23 mouse cellular contexts compared by ENCODE assay signal in the genomic region with DNA sequence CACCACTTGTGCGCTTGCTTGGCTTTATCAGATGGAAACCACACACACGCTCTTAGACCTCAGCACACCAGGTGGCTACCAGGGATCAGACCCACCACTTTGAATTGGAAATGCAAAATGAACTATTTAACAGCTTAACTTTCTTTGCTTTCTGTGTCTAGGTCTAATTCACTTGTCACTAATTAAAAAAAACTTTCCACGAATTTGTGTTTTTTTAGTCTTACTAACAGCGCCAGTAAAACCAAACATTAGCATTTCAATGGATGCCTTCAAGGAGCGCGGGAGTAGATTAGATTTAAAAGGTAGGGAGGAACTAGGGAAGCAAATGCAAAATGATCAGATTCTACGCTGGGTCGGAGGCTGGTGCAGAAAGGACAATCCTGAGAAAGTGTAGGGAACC. TPM values are rescaled to one million over a fixed set of nuclear protein-coding genes. Genes with fewer than 3 reads are reported as not detected.
A peak's percentile ranks its signal among the peaks of the same experiment; 100 is the strongest.
DNase-seq lines count a peak whose midpoint lies in the region; ATAC-seq and TF ChIP-seq lines count a peak whose summit lies in the region.
"Had no signal": no experiment of that assay in that cellular context is flagged by ENCODE, and none has a peak within 500 bp of the region (broad histone marks: within the 10 kb centered on the region; RNA-seq: fewer than 3 reads in every experiment).

No protein-coding gene starts in this region.

- peaks cover 2% of the 10 kb centered on the region; the same call in 1 of the 2 replicates for H3K4me1 ChIP-seq in forebrain, embryonic 11.5 days (replicated peaks; ENCODE audit: control insufficient read depth, insufficient read depth, low read length)
- no peaks in the 10 kb centered on the region for H3K4me1 ChIP-seq in forebrain, postnatal 0 days (ENCODE audit: insufficient read depth)
- peaks cover 0 to 4% of the 10 kb centered on the region in 2 experiments; a peak in 2 of 4 replicates for H3K4me1 ChIP-seq in heart, embryonic 14.5 days (ENCODE audit: control insufficient read depth in 2 of 2, insufficient read depth in 2 of 2, low read length in 2 of 2)
- H3K4me1 ChIP-seq in midbrain, embryonic 11.5 days (ENCODE audit: control insufficient read depth, insufficient read depth, low read length): peaks cover 4% of the 10 kb centered on the region; the same call in 1 of the 2 replicates
- H3K4me1 ChIP-seq in midbrain, embryonic 14.5 days (ENCODE audit: control insufficient read depth, insufficient read depth, low read length): no peaks in the 10 kb centered on the region
- H3K4me1 ChIP-seq in embryonic facial prominence, embryonic 10.5 days: peaks cover 5% of the 10 kb centered on the region; the same call in 1 of the 2 replicates
- H3K4me1 ChIP-seq: hindbrain, embryonic 13.5 days; intestine, embryonic 15.5 days; midbrain, embryonic 15.5 days had no signal

- H3K4me3 ChIP-seq in forebrain, embryonic 11.5 days (ENCODE audit: low read depth, low read length): no peak overlapping the region
- no peak overlapping the region for H3K4me3 ChIP-seq in forebrain, postnatal 0 days (ENCODE audit: low read depth, low read length)
- no peak overlapping the region for H3K4me3 ChIP-seq in heart, embryonic 14.5 days (ENCODE audit: control insufficient read depth in 1 of 2, insufficient read depth in 1 of 2, low read depth in 1 of 2, low read length in 2 of 2)
- H3K4me3 ChIP-seq in midbrain, embryonic 11.5 days (ENCODE audit: low read depth, low read length): no peak overlapping the region
- no peak overlapping the region for H3K4me3 ChIP-seq in midbrain, embryonic 14.5 days (replicated peaks; ENCODE audit: low read depth, low read length)
- H3K4me3 ChIP-seq in embryonic facial prominence, embryonic 10.5 days: no peak overlapping the region
- H3K4me3 ChIP-seq: hindbrain, embryonic 13.5 days; intestine, embryonic 15.5 days; midbrain, embryonic 15.5 days had no signal

- H3K27me3 ChIP-seq in forebrain, embryonic 11.5 days (ENCODE audit: control insufficient read depth, insufficient read depth, low read length): no peaks in the 10 kb centered on the region
- H3K27me3 ChIP-seq in forebrain, postnatal 0 days (ENCODE audit: insufficient read depth, low read length): no peaks in the 10 kb centered on the region
- no peaks in the 10 kb centered on the region for H3K27me3 ChIP-seq in heart, embryonic 14.5 days (ENCODE audit: control insufficient read depth, insufficient read depth, low read length)
- H3K27me3 ChIP-seq in midbrain, embryonic 11.5 days (ENCODE audit: control insufficient read depth, insufficient read depth, low read length): no peaks in the 10 kb centered on the region
- no peaks in the 10 kb centered on the region for H3K27me3 ChIP-seq in midbrain, embryonic 14.5 days (ENCODE audit: control insufficient read depth, insufficient read depth, low read length)
- H3K27me3 ChIP-seq in embryonic facial prominence, embryonic 10.5 days (replicated peaks; ENCODE audit: low read depth, poor library complexity, severe bottlenecking): no peaks in the 10 kb centered on the region
- H3K27me3 ChIP-seq: hindbrain, embryonic 13.5 days; intestine, embryonic 15.5 days; midbrain, embryonic 15.5 days had no signal

- 0 out of 2 replicates have a peak, but pooled peaks have one; percentile 49 for ATAC-seq in forebrain, embryonic 11.5 days (replicated peaks; ENCODE audit: low FRiP score)
- ATAC-seq in forebrain, postnatal 0 days: no peak
- no peak for ATAC-seq in heart, embryonic 14.5 days (ENCODE audit: insufficient number of reproducible peaks, insufficient read depth, low FRiP score, low read depth)
- ATAC-seq in midbrain, embryonic 11.5 days (ENCODE audit: low FRiP score): no peak
- ATAC-seq in midbrain, embryonic 14.5 days (ENCODE audit: low FRiP score, low TSS enrichment): no peak
- ATAC-seq in monocyte, adult 5-6 weeks (replicated peaks; ENCODE audit: insufficient number of reproducible peaks, low FRiP score, low TSS enrichment, poor library complexity, severe bottlenecking): no peak
- ATAC-seq: intestine, embryonic 15.5 days; liver, postnatal 0 days; midbrain, embryonic 15.5 days had no signal

- no peak overlapping the region for H3K27ac ChIP-seq in forebrain, embryonic 11.5 days (ENCODE audit: low read depth, low read length)
- no peak overlapping the region for H3K27ac ChIP-seq in forebrain, postnatal 0 days (ENCODE audit: low read depth, low read length)
- H3K27ac ChIP-seq in heart, embryonic 14.5 days (replicated peaks in 1 of 2; ENCODE audit: control insufficient read depth in 1 of 2, insufficient read depth in 1 of 2, low read depth in 2 of 2, low read length in 2 of 2): peak overlapping the region; percentile 21 to 57; a peak in 2 of 4 replicates
- H3K27ac ChIP-seq in midbrain, embryonic 11.5 days (ENCODE audit: low read depth, low read length): no peak overlapping the region
- H3K27ac ChIP-seq in midbrain, embryonic 14.5 days (replicated peaks; ENCODE audit: low read depth, low read length): no peak overlapping the region
- no peak overlapping the region for H3K27ac ChIP-seq in embryonic facial prominence, embryonic 10.5 days (replicated peaks)
- H3K27ac ChIP-seq: hindbrain, embryonic 13.5 days; intestine, embryonic 15.5 days; midbrain, embryonic 15.5 days had no signal

- H3K4me2 ChIP-seq in forebrain, embryonic 11.5 days (ENCODE audit: low read depth, low read length, severe bottlenecking): 0 out of 2 replicates have a peak overlapping the region, but pooled peaks have one; percentile 1
- H3K4me2 ChIP-seq in forebrain, postnatal 0 days (ENCODE audit: low read depth): no peak overlapping the region
- H3K4me2 ChIP-seq in heart, embryonic 14.5 days (ENCODE audit: low read length): peak overlapping the region; percentile 51
- H3K4me2 ChIP-seq in midbrain, embryonic 11.5 days: peak overlapping the region; percentile 10; the same call in 1 of the 2 replicates
- H3K4me2 ChIP-seq in midbrain, embryonic 14.5 days (ENCODE audit: low read length): no peak overlapping the region
- H3K4me2 ChIP-seq: hindbrain, embryonic 13.5 days; intestine, embryonic 15.5 days; midbrain, embryonic 15.5 days had no signal

- no peak for DNase-seq in forebrain, embryonic 11.5 days (ENCODE audit: low spot score)
- DNase-seq in forebrain, postnatal 0 days: no peak
- no peak for DNase-seq in heart, adult 18-20 months
- peak; percentile 84 for DNase-seq in midbrain, embryonic 11.5 days (ENCODE audit: low spot score, missing footprints)
- no peak for DNase-seq in midbrain, embryonic 14.5 days
- DNase-seq in embryonic facial prominence, embryonic 10.5 days (ENCODE audit: low spot score): no peak
- DNase-seq: adrenal gland, postnatal 36 days; cerebellum, adult 18-20 months; cerebellum, postnatal 36 days; kidney, postnatal 36 days; left cerebral cortex, postnatal 4 days; liver, postnatal 0 days; lung, postnatal 14 days; right cerebral cortex, postnatal 14 days; spleen, adult 18-20 months; thymus, postnatal 36 days had no signal

- TF ChIP-seq CTCF in forebrain, postnatal 0 days (IDR thresholded peaks at IDR 0.05; ENCODE audit: low read depth): no peak

- 15% methylated on average over 8 of the region's 8 CpGs for WGBS in forebrain, embryonic 11.5 days
- WGBS in forebrain, postnatal 0 days: 10% methylated on average over 8 of the region's 8 CpGs
- 43% methylated on average over 8 of the region's 8 CpGs for WGBS in heart, embryonic 14.5 days
- WGBS in midbrain, embryonic 11.5 days: 17% methylated on average over 8 of the region's 8 CpGs
- 18% methylated on average over 8 of the region's 8 CpGs for WGBS in midbrain, embryonic 14.5 days
- WGBS in embryonic facial prominence, embryonic 10.5 days: 31% methylated on average over 8 of the region's 8 CpGs

- no peak overlapping the region for H3K9ac ChIP-seq in forebrain, embryonic 11.5 days (ENCODE audit: low read length)
- H3K9ac ChIP-seq in forebrain, postnatal 0 days: no peak overlapping the region
- peak overlapping the region; percentile 16; the same call in 1 of the 2 replicates for H3K9ac ChIP-seq in heart, embryonic 14.5 days (ENCODE audit: low read length)
- H3K9ac ChIP-seq in midbrain, embryonic 11.5 days (ENCODE audit: low read length): no peak overlapping the region
- no peak overlapping the region for H3K9ac ChIP-seq in midbrain, embryonic 14.5 days (replicated peaks; ENCODE audit: low read length)
- H3K9ac ChIP-seq: hindbrain, embryonic 13.5 days; intestine, embryonic 15.5 days; liver, postnatal 0 days; midbrain, embryonic 15.5 days had no signal

- H3K36me3 ChIP-seq in forebrain, embryonic 11.5 days (ENCODE audit: control insufficient read depth, insufficient read depth, low read length): no peaks in the 10 kb centered on the region
- no peaks in the 10 kb centered on the region for H3K36me3 ChIP-seq in forebrain, postnatal 0 days (ENCODE audit: insufficient read depth)
- no peaks in the 10 kb centered on the region for H3K36me3 ChIP-seq in heart, embryonic 14.5 days (ENCODE audit: control insufficient read depth, insufficient read depth, low read length)
- no peaks in the 10 kb centered on the region for H3K36me3 ChIP-seq in midbrain, embryonic 11.5 days (ENCODE audit: control insufficient read depth, insufficient read depth, low read length)
- no peaks in the 10 kb centered on the region for H3K36me3 ChIP-seq in midbrain, embryonic 14.5 days (ENCODE audit: control insufficient read depth, insufficient read depth, low read length)
- no peaks in the 10 kb centered on the region for H3K36me3 ChIP-seq in embryonic facial prominence, embryonic 10.5 days (replicated peaks)
- H3K36me3 ChIP-seq: hindbrain, embryonic 13.5 days; intestine, embryonic 15.5 days; midbrain, embryonic 15.5 days had no signal

- H3K9me3 ChIP-seq in forebrain, embryonic 11.5 days (ENCODE audit: control insufficient read depth, low read length): no peaks in the 10 kb centered on the region
- no peaks in the 10 kb centered on the region for H3K9me3 ChIP-seq in forebrain, postnatal 0 days (ENCODE audit: low read length)
- H3K9me3 ChIP-seq in heart, embryonic 14.5 days (ENCODE audit: control insufficient read depth, low read length): no peaks in the 10 kb centered on the region
- no peaks in the 10 kb centered on the region for H3K9me3 ChIP-seq in midbrain, embryonic 11.5 days (ENCODE audit: control insufficient read depth, low read length)
- no peaks in the 10 kb centered on the region for H3K9me3 ChIP-seq in midbrain, embryonic 14.5 days (ENCODE audit: control insufficient read depth, low read length)
- H3K9me3 ChIP-seq in embryonic facial prominence, embryonic 10.5 days: no peaks in the 10 kb centered on the region
- H3K9me3 ChIP-seq: hindbrain, embryonic 13.5 days; intestine, embryonic 15.5 days; midbrain, embryonic 15.5 days had no signal

RNA-seq across cellular contexts. Expression of a gene that starts 12.8 kb away (rescaled TPM):
- 4.0 and 4.3 TPM in 2 replicates for polyA plus RNA-seq in forebrain, embryonic 11.5 days (2014; fragmentation: Nextera tagmentation; extraction: Ambion mirVana)
- total RNA-seq in forebrain, postnatal 0 days (2014; rRNA removed): 19.9 and 23.4 TPM in 2 replicates
- polyA plus RNA-seq in forebrain, postnatal 0 days (2015; fragmentation: Nextera tagmentation; extraction: Ambion mirVana): 29.9 and 40.3 TPM in 2 replicates
- 114 and 119 TPM in 2 replicates for polyA plus RNA-seq in heart, embryonic 14.5 days (2014; fragmentation: Nextera tagmentation; extraction: Ambion mirVana)
- total RNA-seq in heart, adult 18-20 months (2021): 100 to 1,000 TPM; 225 to 261 TPM
- 5.7 and 6.8 TPM in 2 replicates for polyA plus RNA-seq in midbrain, embryonic 11.5 days (2014; fragmentation: Nextera tagmentation; extraction: Ambion mirVana)
- 26.4 and 32.6 TPM in 2 replicates for polyA plus RNA-seq in midbrain, embryonic 14.5 days (2014; fragmentation: Nextera tagmentation; extraction: Ambion mirVana)
- polyA plus RNA-seq in embryonic facial prominence, embryonic 10.5 days (2016; fragmentation: Nextera tagmentation; extraction: Ambion mirVana): 3.1 and 4.6 TPM in 2 replicates
- 0.19 TPM in 1 of 3 replicates, not detected in the others for total RNA-seq in monocyte, adult 5-6 weeks (2017)
- total RNA-seq: MEL; neutrophil, adult 5-6 weeks had no signal

Comparison
In these comparisons a context has a peak if more than half of its experiments do, and no peak if none do; other contexts are left out.
1. H3K4me2 ChIP-seq: peak in forebrain, embryonic 11.5 days (single experiment), heart, embryonic 14.5 days (single experiment) and midbrain, embryonic 11.5 days (single experiment); none in forebrain, postnatal 0 days (single experiment) and midbrain, embryonic 14.5 days (single experiment).
2. H3K27ac ChIP-seq: peak in heart, embryonic 14.5 days (2 of 2); none in forebrain, embryonic 11.5 days (single experiment), forebrain, postnatal 0 days (single experiment), midbrain, embryonic 11.5 days (single experiment), midbrain, embryonic 14.5 days (single experiment) and embryonic facial prominence, embryonic 10.5 days (single experiment).